Mouse (Mus musculus) C2C12 (cell line): Measurements from ENCODE around the gene P2rx2. TPM values are rescaled to one million over a fixed set of nuclear protein-coding genes. Genes with fewer than 3 reads are reported as not detected.

ENCODE experiments used
- H3K27me3 ChIP-seq: one replicate; pipeline ENCODE4 v1.6.1; 2011; ENCODE audit not compliant: control insufficient read depth, insufficient read depth, insufficient read length
- H3K36me3 ChIP-seq: one replicate; pipeline ENCODE4 v1.6.1; 2011; ENCODE audit not compliant: control insufficient read depth, insufficient read depth
- H3K4me3 ChIP-seq: one replicate; pipeline ENCODE4 v1.5.1; 2011; ENCODE audit warnings: mild to moderate bottlenecking, control low read depth; ENCODE audit not compliant: poor library complexity, insufficient read depth, severe bottlenecking
- H3K79me2 ChIP-seq: one replicate; pipeline ENCODE4 v1.6.1; 2011; ENCODE audit not compliant: control insufficient read depth, insufficient read depth
- H3K79me3 ChIP-seq: one replicate; pipeline ENCODE4 v1.6.1; 2011; ENCODE audit warnings: low read depth, control low read depth
- H3ac ChIP-seq: one replicate; pipeline ENCODE3; 2011; ENCODE audit warnings: low read depth; ENCODE audit not compliant: control insufficient read depth, insufficient read length
- CEBPB ChIP-seq: IDR thresholded peaks from one replicate; pipeline ENCODE4 v1.6.1; 2011; ENCODE audit warnings: low read depth, mild to moderate bottlenecking, control low read depth, moderate library complexity
- CTCF ChIP-seq: IDR thresholded peaks from one replicate; pipeline ENCODE4 v1.5.1; 2011; ENCODE audit not compliant: control insufficient read depth, insufficient read depth, insufficient read length
- FOSL1 ChIP-seq: IDR thresholded peaks from one replicate; pipeline ENCODE4 v1.8.0; 2011; ENCODE audit warnings: mild to moderate bottlenecking, low read length; ENCODE audit not compliant: poor library complexity, insufficient read depth, severe bottlenecking
- MAX ChIP-seq: IDR thresholded peaks from one replicate; pipeline ENCODE4 v1.6.1; 2011; ENCODE audit warnings: mild to moderate bottlenecking, control low read depth
- MYOD1 ChIP-seq: IDR thresholded peaks from one replicate; pipeline ENCODE4 v1.6.1; 2011; ENCODE audit warnings: low read depth; ENCODE audit not compliant: control insufficient read depth, insufficient read length
- MYOG ChIP-seq: IDR thresholded peaks from one replicate; pipeline ENCODE4 v1.6.1; 2011; ENCODE audit not compliant: control insufficient read depth, insufficient read length; ENCODE audit errors: extremely low read depth
- USF1 ChIP-seq: IDR thresholded peaks from one replicate; pipeline ENCODE4 v1.6.1; 2011; ENCODE audit warnings: low read depth, mild to moderate bottlenecking, control low read depth, moderate library complexity
- long read RNA-seq, 2 experiments: library from polyadenylated mRNA; unstranded; transcript quantifications; one replicate each; pipeline ENCODE4 v2.0.0; 2019 to 2020
- polyA plus RNA-seq: library from polyadenylated mRNA; unstranded; fragments of >200 nt; fragmentation: generic; extraction: Trizol; gene quantifications from one replicate; pipeline ENCODE4 v1.2.1, GENCODE M21; 2012; ENCODE audit warnings: missing spikeins

The P2rx2 gene
- 0.09 TPM for polyA plus RNA-seq
- long read RNA-seq, experiment 1: 0 reads
- long read RNA-seq, experiment 2: 0 reads

GRCm38 (mm10) chr5:110342648-110343284, at the start of gene P2rx2:
Gene P2rx2, minus strand, starts transcription at chr5:110343212.
- Histone ChIP-seq H3ac (no peak within 1 kb of the TSS), H3K79me2 (no peaks in the 10 kb centered on the region), H3K36me3 (peaks cover 19% of the 10 kb centered on the region), H3K79me3 (no peaks in the 10 kb centered on the region), H3K4me3 (no peak within 1 kb of the TSS), H3K27me3 (no peaks in the 10 kb centered on the region)
- TF ChIP-seq MYOG (no peak), MAX (no peak), CEBPB (no peak), MYOD1 (no peak), FOSL1 (no peak), USF1 (no peak), CTCF (no peak)

DNA sequence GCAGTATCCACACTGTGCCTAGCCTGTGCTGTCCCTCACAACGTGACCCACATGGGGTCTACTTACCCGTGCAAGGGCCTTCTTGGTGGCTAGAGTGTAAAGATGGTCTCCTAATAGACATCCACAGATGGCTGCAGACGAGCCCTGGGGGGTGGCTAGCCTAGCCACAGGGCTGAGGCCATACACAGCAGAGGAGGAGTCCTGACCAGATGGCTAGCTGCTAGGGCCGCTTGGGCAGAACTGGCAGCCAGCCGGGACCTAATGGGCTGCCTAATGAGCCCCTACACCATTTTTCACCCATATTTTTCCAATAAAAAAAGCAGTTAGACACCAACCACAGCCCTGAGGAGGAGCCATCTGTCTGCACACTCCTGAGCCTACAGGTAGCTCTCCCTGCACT, 49.7 kb upstream of the P2rx2 start:
- no peak overlapping the region for H3ac ChIP-seq
- TF ChIP-seq MYOG (no peak), MAX (no peak), CTCF (no peak), MYOD1 (no peak), FOSL1 (no peak), USF1 (no peak)
- H3K36me3 ChIP-seq: no peaks in the 10 kb centered on the region

GRCm38 (mm10) chr5:110390631-110391030, 47.6 kb upstream of the P2rx2 start:
- Histone ChIP-seq H3ac (no peak overlapping the region), H3K27me3 (no peaks in the 10 kb centered on the region), H3K79me3 (no peaks in the 10 kb centered on the region), H3K36me3 (no peaks in the 10 kb centered on the region), H3K4me3 (no peak overlapping the region), H3K79me2 (no peaks in the 10 kb centered on the region)
- TF ChIP-seq FOSL1 (no peak), MYOD1 (no peak), MYOG (no peak), CTCF (no peak), CEBPB (no peak), USF1 (no peak), MAX (no peak)

More for the DNA sequence above, 49.7 kb upstream of the P2rx2 start:
- Histone ChIP-seq H3K79me3 (no peaks in the 10 kb centered on the region), H3K27me3 (no peaks in the 10 kb centered on the region), H3K4me3 (no peak overlapping the region), H3K79me2 (no peaks in the 10 kb centered on the region)

DNA sequence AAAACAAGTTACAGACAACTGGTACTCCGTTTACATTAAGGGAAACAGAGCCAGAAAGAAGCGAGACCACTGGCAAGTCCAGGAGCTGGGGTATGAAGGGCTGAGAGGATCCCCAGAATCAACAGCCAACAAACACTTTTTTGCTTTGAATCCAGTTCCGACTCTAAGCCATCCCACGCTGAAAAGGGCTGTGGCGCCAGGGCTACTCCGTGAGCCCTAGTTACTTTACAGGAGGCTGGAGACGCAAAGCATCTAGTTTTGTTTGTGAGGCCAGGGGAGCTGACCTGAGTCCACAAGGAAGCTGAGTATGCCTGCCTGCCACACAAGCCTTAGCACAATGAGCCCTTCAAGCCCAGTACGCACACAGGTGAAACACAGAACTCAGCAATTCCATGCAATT, 44.3 kb upstream of the P2rx2 start:
- Histone ChIP-seq H3K79me3 (no peaks in the 10 kb centered on the region), H3K27me3 (no peaks in the 10 kb centered on the region), H3ac (no peak overlapping the region), H3K36me3 (no peaks in the 10 kb centered on the region), H3K4me3 (no peak overlapping the region), H3K79me2 (no peaks in the 10 kb centered on the region)
- no peak for TF ChIP-seq USF1
- no peak for TF ChIP-seq FOSL1
- no peak for TF ChIP-seq CEBPB
- no peak for TF ChIP-seq MYOG

DNA sequence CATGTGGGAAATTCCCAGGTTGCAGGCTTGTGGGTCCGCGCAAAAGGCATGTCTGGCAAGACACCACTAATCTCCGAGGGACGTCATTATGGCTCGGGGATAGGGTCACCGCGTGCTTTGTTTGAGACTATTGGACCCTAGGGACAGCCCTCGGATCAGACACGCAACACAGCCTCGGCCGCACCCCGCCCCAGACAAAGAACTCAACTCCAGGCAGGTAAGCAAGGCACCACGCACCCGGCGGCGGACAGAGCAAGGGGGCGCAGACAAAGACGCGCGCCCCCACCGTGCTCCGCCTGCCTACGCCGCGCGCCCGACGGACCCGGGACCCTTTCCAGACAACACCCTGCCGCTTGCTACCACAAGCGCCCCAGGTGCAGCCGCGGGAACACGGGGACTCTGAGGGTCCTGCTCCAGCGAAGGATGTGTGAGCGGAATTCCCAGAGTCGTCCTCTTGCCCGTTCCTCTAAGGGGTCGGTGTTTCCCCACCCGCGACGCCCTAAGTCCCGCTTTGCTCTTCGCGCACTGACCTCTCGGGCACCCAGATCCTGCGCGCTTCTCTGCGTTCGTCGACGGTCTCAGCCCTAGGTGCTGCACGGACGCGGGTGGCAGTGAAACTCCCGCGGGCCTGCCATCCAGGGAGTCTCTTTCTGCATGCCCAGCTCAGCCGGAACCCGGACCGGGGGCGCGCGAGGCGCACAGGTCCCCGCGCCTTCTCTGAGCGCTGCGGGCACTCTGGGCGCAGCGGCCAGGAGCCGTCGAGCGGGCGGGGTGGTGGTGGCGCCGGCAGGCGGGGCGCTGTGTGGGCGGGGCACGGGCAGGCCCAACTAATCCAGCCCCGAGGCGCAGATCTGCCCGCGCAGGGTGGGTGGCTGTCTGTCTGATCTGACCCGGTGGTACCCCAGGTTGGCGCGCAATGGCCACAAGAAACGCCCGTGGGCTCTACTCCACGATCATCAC, 43.6 kb upstream of the P2rx2 start:
- no peak overlapping the region for H3ac ChIP-seq
- H3K79me3 ChIP-seq: no peaks in the 10 kb centered on the region
- H3K4me3 ChIP-seq: no peak overlapping the region
- no peaks in the 10 kb centered on the region for H3K36me3 ChIP-seq
- no peaks in the 10 kb centered on the region for H3K27me3 ChIP-seq
- TF ChIP-seq USF1 (no peak), MYOG (no peak), CTCF (no peak), MYOD1 (no peak), MAX (no peak), CEBPB (no peak), FOSL1 (no peak)
- no peaks in the 10 kb centered on the region for H3K79me2 ChIP-seq
